Mouse (Mus musculus) C2C12 (cell line): ENCODE data around the gene Hip1r.

Experiments
- CEBPB ChIP-seq: IDR thresholded peaks from one replicate; pipeline ENCODE4 v1.6.1; 2011; ENCODE audit warnings: low read depth, mild to moderate bottlenecking, control low read depth, moderate library complexity
- CTCF ChIP-seq: IDR thresholded peaks from one replicate; pipeline ENCODE4 v1.5.1; 2011; ENCODE audit not compliant: control insufficient read depth, insufficient read depth, insufficient read length
- FOSL1 ChIP-seq: IDR thresholded peaks from one replicate; pipeline ENCODE4 v1.8.0; 2011; ENCODE audit warnings: mild to moderate bottlenecking, low read length; ENCODE audit not compliant: poor library complexity, insufficient read depth, severe bottlenecking
- MAX ChIP-seq: IDR thresholded peaks from one replicate; pipeline ENCODE4 v1.6.1; 2011; ENCODE audit warnings: mild to moderate bottlenecking, control low read depth
- MYOD1 ChIP-seq: IDR thresholded peaks from one replicate; pipeline ENCODE4 v1.6.1; 2011; ENCODE audit warnings: low read depth; ENCODE audit not compliant: control insufficient read depth, insufficient read length
- MYOG ChIP-seq: IDR thresholded peaks from one replicate; pipeline ENCODE4 v1.6.1; 2011; ENCODE audit not compliant: control insufficient read depth, insufficient read length; ENCODE audit errors: extremely low read depth
- USF1 ChIP-seq: IDR thresholded peaks from one replicate; pipeline ENCODE4 v1.6.1; 2011; ENCODE audit warnings: low read depth, mild to moderate bottlenecking, control low read depth, moderate library complexity

DNA sequence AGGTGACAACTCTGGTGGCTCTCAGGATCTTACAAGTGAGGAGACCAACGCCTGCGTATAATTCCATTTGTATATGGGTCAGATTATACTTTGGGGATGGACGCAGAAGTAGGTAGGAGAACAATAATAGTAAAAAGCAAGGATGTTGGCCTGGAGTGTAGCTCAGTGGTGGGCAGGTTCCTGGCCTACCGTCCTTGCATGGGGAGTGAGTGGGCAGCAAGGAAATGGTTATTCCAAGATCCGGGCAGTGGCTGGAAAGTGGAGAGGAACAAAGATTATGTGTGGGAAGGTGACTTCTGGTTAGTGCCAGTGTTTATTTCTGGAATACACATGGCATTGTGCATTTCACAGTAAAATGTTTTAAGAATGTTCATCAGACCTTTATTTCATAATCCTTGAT is 37.5 kb upstream of the Hip1r start:
- TF ChIP-seq CTCF: no peak
- no peak for TF ChIP-seq FOSL1
- TF ChIP-seq USF1: no peak
- TF ChIP-seq MAX: no peak
- no peak for TF ChIP-seq MYOD1
- TF ChIP-seq MYOG: no peak
- TF ChIP-seq CEBPB: no peak
